Mouse (Mus musculus): ENCODE measurements at regions not wholly inside any gene's neighbourhood (a gene's known extent, or its start where the extent isn't known, plus 50 kb on each side); places are given as distances from the start of the nearest gene placed in this dataset.

- DNase-seq (ENCODE audit: low read depth, low spot score): no peak
Measured at GRCm38 (mm10) chr19:52048378-52048978, 215.6 kb upstream of the Ins1 start.

GRCm38 (mm10) chr19:52068806-52069205, 195.3 kb upstream of the Ins1 start:
- no peak for DNase-seq (ENCODE audit: low read depth, low spot score)

GRCm38 (mm10) chr19:52069919-52070528, 194.1 kb upstream of the Ins1 start:
- no peak for DNase-seq (ENCODE audit: low read depth, low spot score)

- no peak for DNase-seq (ENCODE audit: low read depth, low spot score)
Measured at GRCm38 (mm10) chr19:52071234-52071633, 192.9 kb upstream of the Ins1 start.

GRCm38 (mm10) chr19:52079020-52079419, 185.1 kb upstream of the Ins1 start:
- no peak for DNase-seq (ENCODE audit: low read depth, low spot score)

GRCm38 (mm10) chr19:52112398-52112797, 151.7 kb upstream of the Ins1 start:
- DNase-seq (ENCODE audit: low read depth, low spot score): peak; percentile 2
